Mouse (Mus musculus): ENCODE measurements around the gene Acadm.

The Acadm gene

DNA sequence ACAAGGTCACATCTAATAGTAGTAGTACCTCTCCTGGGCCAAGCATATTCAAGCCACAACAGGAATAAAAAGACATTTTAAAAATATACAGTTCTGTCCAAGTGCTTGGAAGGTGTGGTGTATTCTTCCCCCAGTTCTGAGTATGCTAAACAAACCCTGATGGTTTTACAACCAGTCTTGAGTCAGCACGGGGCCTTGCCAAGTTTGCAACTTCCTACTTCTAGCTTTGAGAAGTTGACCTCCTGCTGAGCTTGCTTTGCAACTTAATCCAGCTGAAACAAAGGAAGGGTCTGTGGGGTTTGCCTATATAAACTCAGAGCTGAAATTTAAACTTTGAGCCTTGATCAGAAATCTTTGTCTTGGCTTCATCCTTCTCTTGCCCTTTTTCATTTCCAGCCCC, 27.2 kb downstream of the Acadm start:
- TF ChIP-seq GATA4 (IDR thresholded peaks at IDR 0.05; ENCODE audit: insufficient replicate concordance, low read length): no peak

DNA sequence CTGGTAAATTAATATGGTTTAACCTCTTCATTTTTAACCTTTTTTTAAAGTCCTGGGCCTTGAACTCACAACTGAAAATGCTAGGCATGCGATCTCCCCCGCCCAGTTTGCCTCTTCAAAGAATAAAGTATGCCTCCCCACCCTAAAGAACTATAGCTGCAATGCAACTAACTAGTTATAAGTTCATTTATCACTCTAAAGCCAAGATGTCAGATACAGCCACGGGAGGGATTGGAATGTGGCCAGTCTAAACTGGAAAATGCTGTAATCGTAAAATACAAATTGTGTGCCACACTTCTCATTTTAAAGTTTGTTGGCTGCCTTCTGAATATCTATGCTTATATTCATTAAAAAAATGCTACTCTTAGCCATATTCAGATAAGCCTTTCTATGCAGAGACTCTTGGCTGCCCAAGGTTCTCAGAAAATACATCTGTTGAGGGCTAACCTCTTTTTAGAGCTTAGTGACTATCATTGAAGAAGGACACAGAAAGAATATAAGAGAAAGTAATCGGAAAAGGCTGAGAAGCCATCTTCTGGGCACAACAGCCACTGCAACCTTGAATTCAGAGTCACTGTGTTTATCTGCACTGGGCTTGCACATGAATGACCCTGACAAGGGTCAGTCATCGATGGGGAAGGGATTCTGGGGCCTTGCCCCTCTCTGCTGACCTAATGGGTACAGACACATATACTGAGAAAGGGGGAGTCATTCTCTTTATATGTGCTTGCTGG, 30.8 kb downstream of the Acadm start:
- no peak for TF ChIP-seq GATA4 (IDR thresholded peaks at IDR 0.05; ENCODE audit: insufficient replicate concordance, low read length)

DNA sequence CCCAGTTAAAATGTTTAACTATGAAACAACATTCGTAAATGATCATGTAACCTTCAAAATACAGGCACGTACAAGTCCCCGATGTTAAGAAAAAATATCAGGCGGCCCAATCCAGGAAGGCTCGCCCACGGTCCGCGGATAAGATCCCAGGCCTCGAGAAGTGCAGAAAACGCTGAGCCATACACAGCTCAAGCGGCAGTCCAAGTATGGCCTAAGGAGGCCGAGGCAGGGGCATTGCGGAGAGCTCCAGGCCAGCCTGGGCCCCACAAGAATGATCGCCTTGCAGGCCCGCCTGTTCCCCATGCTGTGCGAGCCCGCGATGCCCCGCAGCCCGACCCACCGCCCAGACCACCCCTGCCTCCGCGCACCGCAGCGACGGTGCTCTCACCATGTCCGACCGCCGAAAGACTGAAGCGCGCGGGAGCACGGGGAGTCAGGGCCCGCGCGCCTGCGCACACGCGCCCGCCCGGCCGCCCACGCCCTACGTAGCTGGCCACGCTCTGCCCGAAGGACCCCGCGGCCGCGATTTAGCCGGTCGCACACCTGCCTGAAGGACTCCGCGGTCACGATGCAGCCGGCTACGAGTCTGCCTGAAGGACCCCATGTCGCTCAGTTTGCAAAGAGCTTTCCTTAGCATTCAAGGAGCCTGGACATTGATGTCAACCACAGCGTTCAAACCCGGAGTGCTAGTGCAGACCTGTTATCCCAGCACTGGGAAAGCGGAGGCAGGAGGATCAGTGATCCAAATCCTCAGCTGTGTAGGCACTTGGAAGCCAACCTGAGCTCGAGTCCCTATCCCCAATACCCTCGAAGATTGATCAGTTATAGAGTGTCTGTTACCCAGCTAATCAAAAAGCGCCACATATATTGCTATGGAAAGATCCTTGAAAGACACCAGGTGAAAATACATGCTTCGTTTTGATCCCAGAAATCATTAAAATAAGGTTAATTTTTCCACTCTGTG, 31.6 kb downstream of the Acadm start, which contains the start of gene Rabggtb:
Gene Rabggtb, minus strand, starts transcription at position 464 of the 964 bp plus-strand sequence.
- TF ChIP-seq GATA4 (IDR thresholded peaks at IDR 0.05; ENCODE audit: insufficient replicate concordance, low read length): peak; percentile 34; the same call in 1 of the 2 replicates

DNA sequence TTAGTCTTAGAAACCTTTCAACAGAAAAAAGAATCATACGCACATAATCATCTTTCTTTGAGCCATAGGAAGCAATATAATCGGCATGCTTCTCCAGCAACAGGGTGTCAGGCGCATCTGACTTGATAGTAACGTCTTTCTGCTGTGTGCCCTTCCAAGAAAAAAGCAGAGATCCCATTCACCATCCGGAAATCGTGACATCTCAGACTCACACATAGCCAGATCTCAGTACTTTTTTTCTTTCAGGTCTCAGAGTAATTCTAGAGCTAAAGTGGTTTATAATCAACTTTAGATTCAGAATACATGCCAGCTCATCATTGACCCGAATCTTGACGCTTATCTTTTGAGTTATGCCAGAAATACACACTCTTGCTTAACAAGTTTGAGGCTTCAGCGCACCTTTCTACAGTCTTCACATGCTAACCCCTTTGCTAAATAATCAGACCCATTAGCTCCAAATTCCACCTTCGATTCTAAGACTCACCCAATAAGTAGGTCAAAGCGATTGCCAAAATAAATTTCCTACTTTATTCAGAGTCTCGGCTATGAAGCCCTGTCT, 32.5 kb downstream of the Acadm start:
- TF ChIP-seq GATA4 (IDR thresholded peaks at IDR 0.05; ENCODE audit: insufficient replicate concordance, low read length): peak; percentile 49

DNA sequence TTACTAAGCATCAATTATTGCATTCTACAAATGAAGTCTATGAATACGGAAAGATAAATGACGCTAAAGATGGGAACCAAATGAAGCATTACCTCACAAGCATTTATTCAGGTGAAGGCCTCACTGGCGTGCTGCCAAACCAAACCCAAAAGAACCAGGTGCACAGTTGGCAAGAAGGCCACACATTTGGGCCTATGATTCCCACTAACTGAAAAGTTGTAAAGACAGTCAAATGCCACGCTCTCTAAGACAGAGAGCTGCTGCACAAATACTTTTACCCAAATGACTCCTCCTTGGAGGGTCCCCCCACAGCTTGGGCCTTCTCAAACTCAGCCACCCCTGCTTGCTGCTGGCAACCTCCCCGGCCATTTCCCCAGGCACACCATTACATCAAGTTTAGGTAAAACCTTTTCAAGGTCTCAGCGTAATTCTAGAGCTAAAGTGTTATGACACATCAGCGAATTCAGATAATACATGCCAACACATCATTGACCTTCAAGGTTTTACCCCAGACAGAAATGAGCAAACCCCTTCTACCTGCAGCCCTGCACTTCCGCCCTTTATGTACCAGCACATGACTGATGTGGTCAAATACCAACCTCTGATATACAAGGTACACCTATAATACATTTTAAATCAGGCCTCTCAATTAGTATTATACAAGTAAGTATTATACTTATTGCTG, 33.1 kb downstream of the Acadm start:
- TF ChIP-seq GATA4 (IDR thresholded peaks at IDR 0.05; ENCODE audit: insufficient replicate concordance, low read length): no peak

DNA sequence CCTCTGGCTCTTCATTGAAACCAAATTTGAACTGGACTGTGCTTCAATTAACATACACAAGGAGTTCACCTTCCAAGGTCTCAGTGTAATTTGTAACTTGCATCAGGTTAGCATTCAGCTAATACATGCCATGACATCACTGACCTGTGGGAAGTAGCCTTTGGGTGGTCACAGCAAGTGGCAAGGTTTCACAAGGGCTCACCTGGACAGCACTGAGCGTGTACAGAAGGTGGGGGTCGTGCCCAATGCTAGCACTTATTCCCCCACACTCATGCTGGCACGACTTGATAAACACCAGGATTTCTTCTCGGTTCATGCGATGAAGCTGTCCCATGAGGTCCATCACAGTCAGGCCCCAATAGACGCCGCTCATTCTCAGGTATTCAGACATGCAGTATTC, 33.9 kb downstream of the Acadm start:
- no peak for TF ChIP-seq GATA4 (IDR thresholded peaks at IDR 0.05; ENCODE audit: insufficient replicate concordance, low read length)

DNA sequence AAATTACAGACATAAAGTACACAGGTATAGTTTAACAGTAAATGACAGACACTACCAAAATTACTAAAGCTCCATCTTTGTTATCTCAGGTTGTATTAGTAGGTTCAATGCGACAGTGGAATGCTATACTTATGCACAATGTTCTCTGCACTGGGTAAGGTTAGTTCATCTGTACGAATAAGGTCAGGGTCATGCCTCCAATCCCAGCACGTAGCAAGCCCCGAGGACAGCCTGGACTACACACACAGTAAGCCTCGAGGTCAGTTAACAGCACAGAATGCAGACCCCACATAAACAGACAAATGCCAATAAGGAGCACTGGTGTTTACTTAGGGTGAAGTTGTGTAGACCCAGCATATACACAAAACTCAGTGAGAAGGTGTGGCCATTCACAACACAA, 35.5 kb downstream of the Acadm start:
- no peak for TF ChIP-seq GATA4 (IDR thresholded peaks at IDR 0.05; ENCODE audit: insufficient replicate concordance, low read length)

DNA sequence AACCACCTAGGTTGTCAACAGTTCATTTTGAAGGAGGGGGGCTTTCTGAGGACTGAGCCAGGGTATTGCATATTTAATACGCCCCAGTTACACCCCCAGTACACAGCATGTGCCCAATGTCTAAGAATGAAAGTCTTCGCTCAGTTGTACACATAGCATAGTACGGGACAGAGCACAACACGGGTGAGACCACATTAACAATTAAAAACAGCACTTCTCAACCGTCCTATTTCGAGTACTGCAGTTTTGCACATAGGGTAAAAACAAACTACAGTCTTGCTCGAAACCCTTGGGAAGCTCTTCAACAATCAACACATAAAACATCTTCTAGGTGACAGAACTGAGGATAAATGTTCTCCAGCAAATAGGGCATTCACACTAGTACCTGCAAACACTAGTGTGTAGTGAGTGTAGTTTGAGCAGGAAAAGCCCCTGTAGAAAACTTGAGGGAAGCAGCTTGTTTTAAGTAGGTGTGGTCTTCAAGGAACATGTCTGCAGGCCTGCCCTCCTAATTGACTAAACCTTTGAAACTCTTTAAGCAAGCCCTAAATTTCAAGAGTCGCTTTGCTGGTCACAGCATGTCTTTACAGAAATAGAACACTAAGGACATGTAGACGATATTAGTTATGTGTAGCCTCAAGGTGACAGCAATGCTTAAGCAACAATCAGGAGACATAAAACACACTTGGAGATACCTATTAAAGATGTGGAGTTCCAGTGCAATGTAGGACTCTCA, 38.1 kb downstream of the Acadm start, which contains the start of gene Msh4:
Gene Msh4, minus strand, starts transcription at position 3 of the 736 bp plus-strand sequence.
- no peak for TF ChIP-seq GATA4 (IDR thresholded peaks at IDR 0.05; ENCODE audit: insufficient replicate concordance, low read length)

DNA sequence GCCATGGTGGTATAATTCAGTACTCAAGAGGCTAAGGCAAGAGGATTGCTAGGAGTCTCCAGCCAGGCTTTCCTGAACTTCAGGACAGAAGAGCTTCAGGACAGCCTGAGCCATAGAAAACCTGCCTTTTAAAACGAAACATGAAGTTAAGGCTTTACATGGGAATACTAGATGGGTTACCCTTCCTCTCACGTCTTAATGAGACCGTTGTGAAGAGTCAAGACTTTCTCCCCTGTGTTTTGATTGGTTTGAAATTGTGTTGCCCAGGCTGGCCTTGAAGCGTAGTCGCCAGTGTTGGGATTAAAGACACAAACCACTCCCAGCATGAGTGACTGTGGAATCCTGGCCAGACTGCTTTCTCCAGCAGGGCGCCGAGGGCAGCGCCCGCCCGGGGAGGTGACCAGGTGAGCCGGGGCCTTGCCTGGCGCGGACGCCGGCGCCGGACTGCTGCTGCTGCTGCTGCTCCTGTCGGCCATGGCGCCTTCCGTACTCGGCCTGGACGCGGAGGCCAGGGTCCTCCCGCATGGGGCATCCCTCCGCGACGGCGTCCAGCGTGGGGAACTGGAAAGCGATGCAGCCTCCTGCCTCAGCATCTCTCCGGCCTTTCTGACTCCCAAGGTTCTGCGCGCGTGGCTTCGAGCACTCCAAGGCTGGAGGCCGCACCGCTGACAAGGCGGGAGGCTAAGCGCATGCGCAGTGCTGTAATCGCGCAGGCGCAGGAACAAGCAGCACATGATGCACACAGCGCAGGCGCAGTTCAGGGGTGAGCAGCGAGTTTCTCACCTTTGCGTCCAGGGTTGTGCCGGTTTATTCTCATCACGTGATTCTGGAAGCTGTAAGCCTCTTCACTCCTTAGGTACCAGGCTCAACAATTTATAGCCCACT, 38.9 kb downstream of the Acadm start:
- TF ChIP-seq GATA4 (IDR thresholded peaks at IDR 0.05; ENCODE audit: insufficient replicate concordance, low read length): no peak

DNA sequence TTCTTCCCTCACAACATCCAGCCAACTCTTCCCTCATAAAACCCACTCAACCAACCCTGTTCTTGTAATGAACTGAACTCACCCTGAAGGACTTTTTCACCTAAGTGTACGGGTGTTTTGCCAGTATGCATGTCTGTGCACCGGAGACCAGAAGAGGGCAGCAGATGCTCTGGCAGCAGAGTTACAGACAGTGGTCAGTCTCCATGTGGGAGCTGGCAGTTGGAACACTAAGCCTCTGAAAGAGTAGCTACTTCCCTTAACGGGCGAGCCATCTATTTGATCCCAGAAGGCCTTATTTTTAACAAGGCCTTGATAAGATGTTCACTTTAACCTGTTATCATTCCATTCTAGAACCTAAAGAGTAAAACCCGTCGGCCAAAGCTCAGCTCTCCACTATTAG, 39.8 kb downstream of the Acadm start:
- TF ChIP-seq GATA4 (IDR thresholded peaks at IDR 0.05; ENCODE audit: insufficient replicate concordance, low read length): no peak

DNA sequence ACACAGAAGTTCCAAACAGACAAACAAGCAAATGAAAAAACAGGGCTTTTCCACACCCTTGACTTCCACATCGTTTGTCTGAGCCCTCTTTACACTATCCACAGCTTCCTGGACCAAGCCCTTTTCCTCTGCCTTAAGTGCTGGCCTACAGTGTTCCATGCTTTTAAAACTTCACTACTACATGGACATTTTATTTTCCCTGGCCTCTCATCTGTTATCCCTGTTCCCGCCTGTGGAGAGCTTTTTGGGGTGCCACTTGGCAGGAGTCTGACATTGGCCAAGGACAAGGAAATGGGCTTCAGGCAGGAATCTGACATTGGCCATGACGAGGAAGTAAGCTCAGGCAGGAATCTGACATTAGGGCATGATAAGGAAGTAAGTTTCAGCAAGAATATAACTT, 41.8 kb downstream of the Acadm start:
- TF ChIP-seq GATA4 (IDR thresholded peaks at IDR 0.05; ENCODE audit: insufficient replicate concordance, low read length): no peak

DNA sequence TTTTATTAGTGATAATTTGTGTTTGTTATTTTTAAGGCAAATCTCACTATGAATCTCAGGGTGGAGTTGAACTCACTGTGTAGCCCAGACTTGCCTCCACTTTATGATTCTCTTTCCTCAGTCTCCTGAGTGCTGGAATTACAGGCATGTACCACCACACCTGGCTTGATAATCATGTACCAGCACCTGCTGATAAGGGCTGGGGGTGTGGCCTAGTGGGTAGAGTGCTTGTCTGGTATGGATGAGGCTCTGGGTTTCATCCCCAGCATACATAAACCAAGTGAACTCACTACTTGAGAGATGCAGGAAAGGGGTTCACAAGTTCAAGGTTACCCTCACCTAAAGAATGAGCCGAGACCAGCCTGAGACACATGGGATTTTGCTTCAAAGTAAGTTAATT, 42.5 kb downstream of the Acadm start:
- TF ChIP-seq GATA4 (IDR thresholded peaks at IDR 0.05; ENCODE audit: insufficient replicate concordance, low read length): no peak

DNA sequence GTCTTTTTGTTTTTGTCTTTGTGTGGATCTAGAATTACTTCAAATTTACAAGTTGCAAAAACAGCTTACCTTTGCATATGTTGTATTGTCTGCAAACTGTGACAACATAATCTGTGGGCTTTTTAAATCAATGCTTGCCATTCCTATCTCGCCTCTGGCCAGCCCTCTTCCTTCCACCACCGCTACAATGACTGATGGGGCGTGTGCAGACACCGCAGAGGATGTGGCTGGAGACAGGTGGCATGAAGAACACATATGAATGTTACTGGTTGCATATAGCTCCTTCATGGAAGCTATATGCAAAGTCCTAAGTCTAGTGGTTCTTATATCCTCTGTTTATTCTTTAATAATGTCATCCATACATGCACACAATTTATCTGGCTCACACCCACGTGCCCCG, 47.2 kb downstream of the Acadm start:
- TF ChIP-seq GATA4 (IDR thresholded peaks at IDR 0.05; ENCODE audit: insufficient replicate concordance, low read length): no peak
